Mouse (Mus musculus) heart, adult 2 months (tissue): ENCODE measurements at regions not wholly inside any gene's neighbourhood (a gene's known extent, or its start where the extent isn't known, plus 50 kb on each side); places are given as distances from the start of the nearest gene placed in this dataset.
A peak's percentile ranks its signal among the peaks of the same experiment; 100 is the strongest.
"Not testable (repeated sequence)": the region's sequence is repeated elsewhere in the genome, so short reads cannot be mapped to it uniquely, and the experiment has no call there.

Experiments
- DNase-seq, 2 experiments: peaks; one replicate each; pipeline ENCODE4 v3.0.0; 2021
- H3K27ac ChIP-seq: fragments of 200-600 bp; 2 replicates; pipeline ENCODE4 v1.8.1; 2022
- H3K27me3 ChIP-seq: fragments of 200-500 bp; 2 replicates; pipeline ENCODE4 v1.6.1; 2012; ENCODE audit warnings: mild to moderate bottlenecking, low read length, inconsistent platforms, mixed read lengths; ENCODE audit not compliant: control insufficient read depth, insufficient read depth
- H3K36me3 ChIP-seq: fragments of 200-500 bp; 2 replicates; pipeline ENCODE4 v1.6.1; 2012; ENCODE audit warnings: low read length, inconsistent platforms; ENCODE audit not compliant: control insufficient read depth, insufficient read depth
- H3K4me1 ChIP-seq: fragments of 200-500 bp; 2 replicates; pipeline ENCODE4 v1.6.1; 2011; ENCODE audit warnings: low read length; ENCODE audit not compliant: control insufficient read depth, insufficient read depth
- H3K4me3 ChIP-seq: fragments of 200-600 bp; 2 replicates; pipeline ENCODE4 v1.8.1; 2022
- H3K79me2 ChIP-seq: fragments of 200-500 bp; replicated peaks from 2 replicates; pipeline ENCODE4 v1.6.1; 2012; ENCODE audit warnings: mild to moderate bottlenecking, inconsistent platforms, low read length, moderate library complexity, mixed read lengths; ENCODE audit not compliant: control insufficient read depth, insufficient read depth
- H3K9ac ChIP-seq: fragments of 200-500 bp; 2 replicates; pipeline ENCODE4 v1.6.1; 2012; ENCODE audit warnings: low read depth, mild to moderate bottlenecking, control low read depth, inconsistent platforms, low read length, mixed read lengths
- CTCF ChIP-seq: fragments of 200-600 bp; IDR thresholded peaks from 2 replicates; pipeline ENCODE4 v1.8.1; 2022; ENCODE audit warnings: antibody characterized with exemption, mild to moderate bottlenecking, moderate library complexity
- EP300 ChIP-seq: fragments of 200-500 bp; IDR thresholded peaks from 2 replicates; pipeline ENCODE4 v1.6.1; 2011; ENCODE audit warnings: low read depth, low read length, control low read depth; ENCODE audit not compliant: insufficient read depth
- POLR2A ChIP-seq: fragments of 200-500 bp; IDR thresholded peaks from 2 replicates; pipeline ENCODE4 v1.6.1; 2011; ENCODE audit warnings: mild to moderate bottlenecking, low read depth, low read length, control low read depth; ENCODE audit not compliant: insufficient read depth
- WGBS: fragments of 180-500 bp; shearing (Covaris S2); methylation state at CpG from one replicate; pipeline ENCODE4 v1.1.7; 2018; 5-methylcytosine and 5-hydroxymethylcytosine counted together
- intact Hi-C: fragments of 180-260 bp; cut with DNase I; formaldehyde crosslinking; loops from one replicate; pipeline ENCODE4 v1.15.1; 2025

DNA sequence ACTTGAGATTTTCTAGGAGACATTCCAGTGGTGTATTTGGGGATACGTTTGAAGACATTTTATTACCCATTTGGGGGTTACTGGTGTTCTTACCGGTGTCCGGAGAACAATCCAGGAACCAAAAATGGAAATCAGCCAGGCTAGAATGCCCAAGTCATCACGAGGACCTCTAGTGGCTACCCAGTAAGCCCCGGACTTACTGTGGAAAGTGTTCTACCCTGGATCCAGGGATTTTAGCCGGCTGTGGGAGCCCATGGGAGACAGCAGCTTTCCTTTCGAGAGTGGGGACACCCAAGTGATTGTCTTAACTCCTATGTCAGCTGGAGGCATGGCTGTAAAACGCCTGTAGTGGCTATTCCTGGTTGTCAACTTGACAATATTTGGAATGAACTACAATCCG, 77.0 kb upstream of the Lemd2 start:
- no peak for DNase-seq
- no peaks in the 10 kb centered on the region for H3K79me2 ChIP-seq
- H3K9ac ChIP-seq: no peak overlapping the region
- no peaks in the 10 kb centered on the region for H3K27me3 ChIP-seq
- 72% methylated on average over 9 of the region's 9 CpGs for WGBS
- no peaks in the 10 kb centered on the region for H3K4me1 ChIP-seq
- no peak overlapping the region for H3K27ac ChIP-seq
- no peak overlapping the region for H3K4me3 ChIP-seq
- intact Hi-C loops: no loop called here
- TF ChIP-seq CTCF (peak; percentile 51), POLR2A (no peak)
- H3K36me3 ChIP-seq: no peaks in the 10 kb centered on the region

DNA sequence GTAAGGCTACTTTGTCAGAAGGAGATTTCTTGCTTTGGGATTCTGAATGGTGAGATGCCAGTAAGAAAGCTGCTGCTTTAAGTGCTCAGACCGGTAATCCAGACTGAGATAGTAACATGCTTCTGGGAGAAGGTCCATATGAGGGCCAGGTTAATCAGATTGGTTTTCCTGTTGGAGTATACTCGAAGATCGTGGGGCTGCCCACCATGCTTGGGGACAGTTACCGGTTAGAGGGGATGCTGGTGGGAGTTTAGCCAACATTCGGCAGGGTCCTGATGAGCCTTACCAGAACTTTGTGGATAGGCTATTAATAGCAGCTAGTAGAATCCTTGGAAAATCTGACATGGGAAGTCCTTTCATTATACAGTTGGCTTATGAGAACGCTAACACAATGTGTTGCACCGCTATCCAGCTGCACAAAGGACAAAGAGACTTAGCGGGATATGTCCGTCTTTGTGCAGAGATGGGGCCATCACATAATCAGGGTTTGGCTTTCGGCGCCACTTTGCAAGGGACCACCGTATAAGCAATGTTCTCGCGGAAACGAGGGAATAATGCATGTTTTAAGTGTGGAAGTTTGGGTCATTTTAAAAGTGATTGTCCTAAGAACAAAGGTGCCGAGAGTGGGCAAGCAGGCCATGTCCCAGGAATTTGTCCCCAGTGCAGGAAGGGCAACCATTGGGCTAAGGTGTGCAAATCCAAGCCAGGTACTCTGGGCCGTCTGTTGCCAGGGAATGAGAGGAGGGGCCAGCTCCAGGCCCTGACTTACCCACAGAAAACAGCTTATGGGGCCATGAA, 75.4 kb upstream of the Lemd2 start:
- H3K4me1 ChIP-seq, H3K27me3 ChIP-seq, intact Hi-C loops, H3K27ac ChIP-seq, H3K36me3 ChIP-seq, H3K4me3 ChIP-seq, H3K9ac ChIP-seq, H3K79me2 ChIP-seq: not testable (repeated sequence)
- 89% methylated on average over 17 of the region's 17 CpGs for WGBS
- peak in 1 of 2 experiments; percentile 14 for DNase-seq

DNA sequence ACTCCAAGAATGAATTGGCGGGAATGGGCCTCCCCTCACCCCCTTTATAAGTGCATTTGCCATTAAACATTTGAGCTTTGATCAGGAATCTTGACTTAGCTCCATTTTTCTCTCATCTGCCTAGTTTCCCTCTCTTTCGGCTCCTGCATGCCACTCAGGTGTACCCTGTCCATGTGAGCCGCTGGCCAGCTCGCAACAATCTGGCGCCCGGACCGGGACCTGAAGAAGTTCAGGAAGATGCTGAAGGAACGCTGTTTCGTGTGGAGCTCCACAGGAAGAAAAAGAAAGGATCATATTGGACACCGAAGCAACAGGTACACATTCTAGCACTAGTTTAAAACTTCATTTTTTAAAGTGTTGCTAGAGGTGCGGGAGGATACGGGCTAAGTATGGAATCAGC, 73.5 kb upstream of the Lemd2 start:
- H3K27ac ChIP-seq, H3K9ac ChIP-seq, H3K79me2 ChIP-seq, H3K4me1 ChIP-seq, DNase-seq, intact Hi-C loops, H3K36me3 ChIP-seq, H3K4me3 ChIP-seq, H3K27me3 ChIP-seq: not testable (repeated sequence)
- WGBS: 93% methylated on average over 12 of the region's 12 CpGs

DNA sequence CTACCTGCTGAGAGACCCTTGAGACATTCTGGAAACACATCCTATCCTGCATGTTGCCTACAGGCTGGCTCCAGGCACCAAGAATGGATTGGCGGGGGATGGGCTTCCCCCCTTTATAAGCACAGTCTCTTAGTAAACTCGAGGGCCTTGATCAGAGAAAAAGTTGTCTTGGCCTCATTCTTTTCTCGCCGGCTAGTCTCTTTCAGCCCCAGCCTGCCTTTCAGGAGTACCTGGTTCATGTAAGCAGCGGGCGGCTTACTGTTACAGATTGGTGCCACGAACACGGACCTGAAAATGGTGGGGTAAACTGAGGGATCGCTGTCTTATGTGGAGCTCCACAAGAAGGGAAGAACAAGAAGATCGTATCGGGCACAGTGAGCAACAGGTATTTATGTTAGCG, 67.5 kb upstream of the Lemd2 start:
- H3K36me3 ChIP-seq, H3K9ac ChIP-seq, H3K27me3 ChIP-seq, H3K4me3 ChIP-seq, DNase-seq, intact Hi-C loops, H3K27ac ChIP-seq, H3K4me1 ChIP-seq, H3K79me2 ChIP-seq: not testable (repeated sequence)
- WGBS: 84% methylated on average over 12 of the region's 12 CpGs

DNA sequence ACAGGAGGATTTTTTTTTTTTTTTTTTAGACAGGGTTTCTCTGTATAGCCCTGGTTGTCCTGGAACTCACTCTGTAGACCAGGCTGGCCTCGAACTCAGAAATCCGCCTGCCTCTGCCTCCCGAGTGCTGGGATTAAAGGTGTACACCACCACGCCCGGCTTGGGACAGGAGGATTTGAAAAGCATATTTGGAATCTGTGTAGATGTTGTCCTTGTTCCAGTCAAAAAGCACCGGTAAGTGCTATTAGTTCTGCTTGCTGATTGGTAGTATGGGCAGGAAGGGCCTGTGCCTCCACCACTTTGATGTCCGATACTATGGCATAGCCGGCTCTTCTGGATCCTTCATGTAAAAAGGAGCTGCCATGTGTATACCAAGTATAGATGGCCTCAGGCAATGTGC, 66.5 kb upstream of the Lemd2 start:
- not testable (repeated sequence) for H3K79me2 ChIP-seq

DNA sequence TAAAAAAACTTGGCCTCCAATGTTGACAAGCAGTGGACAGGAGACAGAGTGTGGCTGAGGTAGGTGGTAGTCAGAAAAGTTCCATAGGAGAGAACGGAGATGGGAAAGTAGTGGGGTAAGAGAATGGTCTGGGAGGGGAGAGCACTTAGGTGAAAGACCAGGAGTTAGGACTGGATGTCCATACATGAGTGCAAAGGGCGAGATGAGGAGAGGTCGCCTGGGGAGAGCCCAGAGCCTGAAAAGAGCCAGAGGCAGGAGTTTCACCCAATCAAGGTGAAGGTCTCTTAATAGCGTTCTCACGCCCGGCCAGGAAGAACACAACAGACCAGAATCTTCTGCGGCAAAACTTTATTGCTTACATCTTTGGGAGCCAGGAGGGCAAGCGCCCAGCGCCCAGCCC, 60.3 kb upstream of the Lemd2 start:
- peak in 1 of 2 experiments; percentile 12 for DNase-seq
- H3K36me3 ChIP-seq, H3K27me3 ChIP-seq, H3K79me2 ChIP-seq, intact Hi-C loops, H3K4me3 ChIP-seq, H3K9ac ChIP-seq, H3K4me1 ChIP-seq, H3K27ac ChIP-seq: not testable (repeated sequence)
- WGBS: 93% methylated on average over 7 of the region's 9 CpGs

More for the DNA sequence above, 66.5 kb upstream of the Lemd2 start:
- H3K27me3 ChIP-seq, H3K27ac ChIP-seq, H3K4me3 ChIP-seq, H3K9ac ChIP-seq, H3K4me1 ChIP-seq, DNase-seq, intact Hi-C loops, H3K36me3 ChIP-seq: not testable (repeated sequence)
- 88% methylated on average over 8 of the region's 8 CpGs for WGBS

DNA sequence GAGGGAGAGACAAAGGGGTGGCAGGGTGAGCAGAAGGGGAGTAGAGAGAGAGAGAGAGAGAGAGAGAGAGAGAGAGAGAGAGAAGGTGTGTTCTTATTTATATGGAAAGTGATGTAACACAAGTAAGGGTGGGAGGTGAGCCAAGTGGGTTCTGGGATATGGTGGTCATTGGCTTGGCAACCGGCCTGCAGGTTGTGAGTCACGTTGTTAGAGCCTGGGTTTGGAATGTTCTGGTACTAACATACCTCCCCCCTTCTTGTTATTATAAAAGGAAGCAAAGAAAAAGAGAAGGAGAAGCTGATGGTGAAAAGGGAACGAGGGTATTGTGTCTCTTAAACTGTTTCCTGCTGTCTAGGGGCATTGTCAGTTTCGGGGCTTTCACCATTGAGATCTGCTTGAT, 58.3 kb upstream of the Lemd2 start:
- no peak for DNase-seq
- WGBS: 45% methylated on average over 4 of the region's 4 CpGs

More for the DNA sequence above, 58.3 kb upstream of the Lemd2 start:
- TF ChIP-seq CTCF (no peak), POLR2A (no peak), EP300 (no peak)
- H3K4me1 ChIP-seq: no peaks in the 10 kb centered on the region
- no peaks in the 10 kb centered on the region for H3K27me3 ChIP-seq
- H3K36me3 ChIP-seq: no peaks in the 10 kb centered on the region
- intact Hi-C loops: no loop called here
- H3K4me3 ChIP-seq: no peak overlapping the region
- H3K79me2 ChIP-seq: no peaks in the 10 kb centered on the region
- H3K27ac ChIP-seq: no peak overlapping the region
- H3K9ac ChIP-seq: no peak overlapping the region
